Mouse (Mus musculus) gastrocnemius, adult 8-10 months (tissue): ENCODE results near the gene Arap2. TPM values are rescaled to one million over a fixed set of nuclear protein-coding genes. Genes with fewer than 3 reads are reported as not detected.

Experiments used
- DNase-seq, 2 experiments: peaks; one replicate each; pipeline ENCODE4 v3.0.0; 2022; ENCODE audit warnings: low spot score in 2 of 2
- total RNA-seq, 4 experiments: library from RNA; stranded (reverse); gene quantifications; 2 replicates each; pipeline ENCODE4 v1.2.4; 2022

Arap2 gene
- total RNA-seq, 4 experiments from 2014 or later: 0.67 to 1.5 (median 0.77) TPM

GRCm38 (mm10) chr5:62636341-62636740 is 129.6 kb downstream of the Arap2 start:
- DNase-seq: no peak

GRCm38 (mm10) chr5:62628901-62629300 is 137.1 kb downstream of the Arap2 start:
- no peak for DNase-seq

GRCm38 (mm10) chr5:62622848-62623479 is 143.0 kb downstream of the Arap2 start:
- no peak for DNase-seq

GRCm38 (mm10) chr5:62618286-62618685 is 147.7 kb downstream of the Arap2 start:
- DNase-seq: no peak

- no peak for DNase-seq
Observed at GRCm38 (mm10) chr5:62611990-62612389, 154.0 kb downstream of the Arap2 start.

- no peak for DNase-seq
Observed at GRCm38 (mm10) chr5:62587348-62587747, 178.6 kb downstream of the Arap2 start.

GRCm38 (mm10) chr5:62582643-62583042 is 183.3 kb downstream of the Arap2 start:
- no peak for DNase-seq

GRCm38 (mm10) chr5:62581699-62582098 is 184.3 kb downstream of the Arap2 start:
- DNase-seq: no peak

GRCm38 (mm10) chr5:62574336-62574844 is 191.6 kb downstream of the Arap2 start:
- DNase-seq: no peak

Other genes starting within 250 kb of the Arap2 start
- gene Dthd1, start 47.7 kb upstream of the Arap2 start, total RNA-seq: not detected